Mouse (Mus musculus): ENCODE results near the gene Hunk. TPM values are rescaled to one million over a fixed set of nuclear protein-coding genes. Genes with fewer than 3 reads are reported as not detected.

The Hunk gene
- polyA plus RNA-seq, 1 experiment from 2014 or later = 8.5 TPM

- WGBS = 94% methylated on average over 3 of the region's 3 CpGs
- ATAC-seq = no peak
- Histone ChIP-seq H3K4me2 (replicated peaks) (no peak overlapping the region), H3K27me3 (peaks cover 40% of the 10 kb centered on the region), H3K36me3 (no peaks in the 10 kb centered on the region), H3K9me3 (no peaks in the 10 kb centered on the region), H3K4me1 (replicated peaks) (peaks cover 11% of the 10 kb centered on the region), H3K9ac (replicated peaks) (no peak overlapping the region), H3K27ac (no peak overlapping the region), H3K4me3 (replicated peaks) (no peak overlapping the region)
Measured at GRCm38 (mm10) chr16:90381633-90382032, 4.2 kb upstream of the Hunk start.

GRCm38 (mm10) chr16:90382701-90383280 is 3.0 kb upstream of the Hunk start:
- Histone ChIP-seq H3K36me3 (no peaks in the 10 kb centered on the region), H3K9ac (replicated peaks) (no peak overlapping the region), H3K4me3 (replicated peaks) (no peak overlapping the region), H3K27me3 (peaks cover 37% of the 10 kb centered on the region), H3K9me3 (no peaks in the 10 kb centered on the region), H3K4me1 (replicated peaks) (peaks cover 22% of the 10 kb centered on the region), H3K27ac (0 out of 2 replicates have a peak overlapping the region, but pooled peaks have one; percentile 30), H3K4me2 (replicated peaks) (no peak overlapping the region)
- no peak for ATAC-seq
- WGBS = 87% methylated on average over 10 of the region's 10 CpGs

DNA sequence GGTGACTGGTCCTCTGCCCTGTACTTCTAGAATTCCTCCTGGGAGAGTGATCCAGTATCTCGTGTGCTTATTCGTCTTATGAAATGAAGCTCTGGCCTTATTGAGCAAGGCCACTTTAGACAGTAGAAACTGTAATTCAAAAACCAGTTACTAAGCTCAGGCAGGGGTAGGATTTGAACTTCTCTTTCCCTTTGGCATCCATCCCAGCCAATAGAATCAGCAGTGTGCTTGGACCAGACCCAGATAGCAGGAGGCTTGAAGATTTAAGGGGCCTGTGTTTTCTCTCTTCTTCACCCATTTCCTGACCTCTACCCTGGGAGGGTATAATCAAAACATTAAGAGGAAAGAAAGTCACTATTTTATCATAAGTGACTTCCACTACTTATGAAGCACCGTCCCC is 1.8 kb upstream of the Hunk start:
- H3K27ac ChIP-seq = no peak overlapping the region
- WGBS = 87% methylated on average over 3 of the region's 3 CpGs
- no peak for ATAC-seq

GRCm38 (mm10) chr16:90384846-90385245 is 967 bp upstream of the Hunk start:
- H3K9ac ChIP-seq (replicated peaks) = peak overlapping the region; percentile 97
- peak overlapping the region; percentile 95 for H3K27ac ChIP-seq
- peaks cover 43% of the 10 kb centered on the region for H3K4me1 ChIP-seq (replicated peaks)
- H3K9me3 ChIP-seq = no peaks in the 10 kb centered on the region
- ATAC-seq = no peak
- WGBS = 6% methylated on average over 12 of the region's 12 CpGs
- peaks cover 32% of the 10 kb centered on the region for H3K27me3 ChIP-seq
- H3K4me2 ChIP-seq (replicated peaks) = peak overlapping the region; percentile 84
- no peaks in the 10 kb centered on the region for H3K36me3 ChIP-seq
- peak overlapping the region; percentile 86 for H3K4me3 ChIP-seq (replicated peaks)

More for the DNA sequence above, 1.8 kb upstream of the Hunk start:
- H3K9ac ChIP-seq (replicated peaks) = no peak overlapping the region
- no peak overlapping the region for H3K4me3 ChIP-seq (replicated peaks)
- no peak overlapping the region for H3K4me2 ChIP-seq (replicated peaks)
- no peaks in the 10 kb centered on the region for H3K36me3 ChIP-seq
- H3K27me3 ChIP-seq = peaks cover 32% of the 10 kb centered on the region
- peaks cover 35% of the 10 kb centered on the region for H3K4me1 ChIP-seq (replicated peaks)
- H3K9me3 ChIP-seq = no peaks in the 10 kb centered on the region

GRCm38 (mm10) chr16:90385326-90385687 is 506 bp upstream of the Hunk start:
- WGBS = 0% methylated on average over 16 of the region's 16 CpGs
- no peaks in the 10 kb centered on the region for H3K36me3 ChIP-seq
- no peaks in the 10 kb centered on the region for H3K9me3 ChIP-seq
- H3K4me1 ChIP-seq (replicated peaks) = peaks cover 47% of the 10 kb centered on the region
- H3K27ac ChIP-seq = peak overlapping the region; percentile 95
- peak overlapping the region; percentile 84 for H3K4me2 ChIP-seq (replicated peaks)
- H3K27me3 ChIP-seq = peaks cover 32% of the 10 kb centered on the region
- ATAC-seq = peak; percentile 65
- H3K4me3 ChIP-seq (replicated peaks) = peak overlapping the region; percentile 86
- H3K9ac ChIP-seq (replicated peaks) = peak overlapping the region; percentile 97

DNA sequence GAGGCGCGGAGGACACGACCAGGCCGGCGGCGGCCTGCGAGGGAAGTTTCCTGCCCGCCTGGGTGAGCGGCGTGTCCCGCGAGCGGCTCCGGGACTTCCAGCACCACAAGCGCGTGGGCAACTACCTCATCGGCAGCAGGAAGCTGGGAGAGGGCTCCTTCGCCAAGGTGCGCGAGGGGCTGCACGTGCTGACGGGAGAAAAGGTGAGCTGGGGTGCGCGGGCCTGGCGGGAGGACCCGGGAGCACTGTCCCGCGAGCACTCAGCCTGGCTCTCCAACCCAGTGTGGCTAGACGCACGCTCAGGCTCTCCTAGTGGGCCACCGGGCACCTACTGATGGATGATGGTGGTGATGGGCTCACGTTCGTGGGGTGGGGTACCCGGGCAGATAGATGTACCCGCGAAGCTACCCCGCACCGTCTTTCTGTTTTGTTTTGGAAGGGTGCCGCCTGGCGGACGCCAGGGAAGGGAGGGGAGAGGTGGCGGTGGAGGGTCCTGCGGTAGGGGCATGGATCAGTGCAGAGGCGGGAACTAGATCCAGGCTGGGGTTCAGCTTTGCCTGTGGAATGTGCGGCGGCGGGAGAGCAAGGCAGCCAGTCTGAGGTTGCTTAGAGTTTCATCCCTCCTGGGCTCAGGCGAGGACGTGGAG is 824 bp downstream of the Hunk start:
- peak overlapping the region; percentile 84 for H3K4me2 ChIP-seq (replicated peaks)
- H3K4me3 ChIP-seq (replicated peaks) = peak overlapping the region; percentile 86
- peak overlapping the region; percentile 95 for H3K27ac ChIP-seq
- peaks cover 12% of the 10 kb centered on the region for H3K36me3 ChIP-seq
- peaks cover 47% of the 10 kb centered on the region for H3K4me1 ChIP-seq (replicated peaks)
- ATAC-seq = peak; percentile 66
- under 1% methylated on average over 49 of the region's 49 CpGs for WGBS
- H3K9ac ChIP-seq (replicated peaks) = peak overlapping the region; percentile 97
- H3K9me3 ChIP-seq = no peaks in the 10 kb centered on the region
- peaks cover 26% of the 10 kb centered on the region for H3K27me3 ChIP-seq

GRCm38 (mm10) chr16:90387161-90387671 is 1.4 kb downstream of the Hunk start:
- Histone ChIP-seq H3K36me3 (peaks cover 17% of the 10 kb centered on the region), H3K4me3 (replicated peaks) (peak overlapping the region; percentile 86), H3K4me1 (replicated peaks) (peaks cover 47% of the 10 kb centered on the region), H3K27me3 (peaks cover 20% of the 10 kb centered on the region), H3K27ac (peak overlapping the region; percentile 95; the same call in 1 of the 2 replicates), H3K9ac (replicated peaks) (peak overlapping the region; percentile 97), H3K4me2 (replicated peaks) (peak overlapping the region; percentile 84), H3K9me3 (no peaks in the 10 kb centered on the region)
- under 1% methylated on average over 12 of the region's 12 CpGs for WGBS
- ATAC-seq = no peak

DNA sequence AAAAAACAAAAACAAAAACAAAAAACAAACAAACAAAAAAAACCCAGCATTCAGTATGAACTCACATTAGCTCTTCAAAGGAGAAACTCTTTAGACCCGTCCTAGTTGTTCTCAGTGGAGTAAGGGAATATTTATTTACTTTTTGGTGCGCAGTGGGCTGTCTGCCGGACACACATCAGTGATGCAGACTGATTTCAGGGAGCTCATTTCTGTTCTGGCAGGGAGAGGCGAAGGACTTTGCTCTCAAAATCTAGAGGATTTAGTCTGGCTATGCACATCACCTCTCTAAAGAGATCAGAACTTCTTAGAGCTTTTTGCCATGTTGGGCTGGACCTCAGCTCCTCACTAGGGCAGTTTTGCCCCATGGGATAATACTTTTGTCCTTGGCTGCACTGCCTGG is 2.1 kb downstream of the Hunk start:
- Histone ChIP-seq H3K9me3 (no peaks in the 10 kb centered on the region), H3K4me3 (replicated peaks) (peak overlapping the region; percentile 86), H3K27me3 (peaks cover 13% of the 10 kb centered on the region), H3K27ac (no peak overlapping the region), H3K4me1 (replicated peaks) (peaks cover 47% of the 10 kb centered on the region), H3K36me3 (peaks cover 22% of the 10 kb centered on the region), H3K4me2 (replicated peaks) (peak overlapping the region; percentile 84), H3K9ac (replicated peaks) (peak overlapping the region; percentile 52)
- ATAC-seq = no peak
- 47% methylated on average over 4 of the region's 4 CpGs for WGBS

- peaks cover 48% of the 10 kb centered on the region for H3K4me1 ChIP-seq (replicated peaks)
- ATAC-seq = no peak
- H3K4me3 ChIP-seq (replicated peaks) = peak overlapping the region; percentile 86; the same call in 1 of the 2 replicates
- H3K27me3 ChIP-seq = peaks cover under 1% of the 10 kb centered on the region
- no peak overlapping the region for H3K27ac ChIP-seq
- H3K4me2 ChIP-seq (replicated peaks) = peak overlapping the region; percentile 84
- 74% methylated on average over 15 of the region's 15 CpGs for WGBS
- peak overlapping the region; percentile 52; the same call in 1 of the 2 replicates for H3K9ac ChIP-seq (replicated peaks)
- no peaks in the 10 kb centered on the region for H3K9me3 ChIP-seq
- H3K36me3 ChIP-seq = peaks cover 27% of the 10 kb centered on the region
Measured at GRCm38 (mm10) chr16:90389103-90389750, 3.4 kb downstream of the Hunk start.

- Histone ChIP-seq H3K27ac (no peak overlapping the region), H3K36me3 (peaks cover 29% of the 10 kb centered on the region), H3K27me3 (no peaks in the 10 kb centered on the region), H3K9me3 (no peaks in the 10 kb centered on the region), H3K4me3 (replicated peaks) (no peak overlapping the region), H3K4me1 (replicated peaks) (peaks cover 46% of the 10 kb centered on the region), H3K4me2 (replicated peaks) (no peak overlapping the region), H3K9ac (replicated peaks) (no peak overlapping the region)
- ATAC-seq = no peak
- WGBS = 92% methylated on average over 16 of the region's 16 CpGs
Measured at GRCm38 (mm10) chr16:90390731-90391130, 4.9 kb downstream of the Hunk start.

DNA sequence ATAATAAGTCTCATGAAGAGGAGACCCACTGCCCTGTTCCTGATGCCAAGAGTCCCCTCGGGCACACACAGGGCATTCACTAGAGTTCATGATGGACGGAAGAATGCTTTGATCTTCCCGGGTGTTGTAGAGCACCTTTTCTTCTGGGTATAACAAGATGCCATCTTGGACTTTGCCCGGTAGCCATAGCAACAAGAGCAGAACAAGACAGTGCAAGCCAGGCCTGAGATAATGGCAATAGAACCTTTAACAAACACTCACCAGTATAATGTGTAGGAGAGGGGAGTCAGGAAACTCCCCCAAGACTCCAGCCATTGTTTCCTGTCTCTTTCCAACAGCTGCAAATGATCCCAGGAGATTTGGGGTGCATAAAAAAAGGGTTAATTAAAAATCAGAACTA is 8.9 kb downstream of the Hunk start:
- Histone ChIP-seq H3K4me1 (replicated peaks) (peaks cover 14% of the 10 kb centered on the region), H3K9ac (replicated peaks) (no peak overlapping the region), H3K27ac (no peak overlapping the region), H3K4me3 (replicated peaks) (no peak overlapping the region), H3K27me3 (no peaks in the 10 kb centered on the region), H3K4me2 (replicated peaks) (no peak overlapping the region), H3K36me3 (peaks cover 29% of the 10 kb centered on the region), H3K9me3 (no peaks in the 10 kb centered on the region)
- 56% methylated on average over 4 of the region's 4 CpGs for WGBS
- ATAC-seq = peak; percentile 63

DNA sequence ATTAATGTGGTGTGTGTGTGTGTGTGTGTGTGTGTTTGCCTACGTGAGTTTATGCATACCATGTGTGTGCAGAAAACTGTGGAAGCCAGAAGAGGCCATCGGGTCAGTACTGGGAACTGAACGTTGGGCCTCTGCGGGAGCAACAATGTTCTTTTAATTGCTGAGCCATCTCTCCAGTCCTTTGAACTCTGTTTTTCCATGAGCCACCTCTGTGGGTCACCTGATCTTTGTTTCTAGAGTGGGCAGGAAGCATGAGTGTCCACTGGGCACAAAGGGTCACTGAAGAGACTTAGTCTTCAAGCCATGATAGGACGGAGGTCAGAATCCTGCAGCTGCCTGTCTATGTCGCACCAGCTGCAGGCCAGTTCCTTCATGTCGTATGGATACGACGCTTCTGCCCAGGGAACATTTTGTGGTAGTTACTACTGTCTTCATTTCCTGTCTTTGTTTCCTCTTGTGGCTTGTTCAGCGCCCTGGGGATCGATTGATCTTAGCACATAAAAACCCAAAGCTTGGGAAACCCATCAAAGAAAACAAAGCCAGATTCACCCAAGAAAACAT is 10.3 kb downstream of the Hunk start:
- 85% methylated on average over 11 of the region's 11 CpGs for WGBS
- Histone ChIP-seq H3K9ac (replicated peaks) (no peak overlapping the region), H3K4me1 (replicated peaks) (peaks cover 19% of the 10 kb centered on the region), H3K4me3 (replicated peaks) (no peak overlapping the region), H3K27ac (no peak overlapping the region), H3K9me3 (no peaks in the 10 kb centered on the region), H3K36me3 (peaks cover 23% of the 10 kb centered on the region), H3K4me2 (replicated peaks) (no peak overlapping the region), H3K27me3 (no peaks in the 10 kb centered on the region)
- ATAC-seq = no peak

Data from midbrain, embryonic 13.5 days (tissue).